Mouse (Mus musculus) liver, postnatal 0 days (tissue): ENCODE measurements at regions not wholly inside any gene's neighbourhood (a gene's known extent, or its start where the extent isn't known, plus 50 kb on each side); places are given as distances from the start of the nearest gene placed in this dataset.

ENCODE experiments used
- CTCF ChIP-seq: sonication (generic); IDR thresholded peaks from 2 replicates; pipeline ENCODE4 v1.5.1; 2016; ENCODE audit warnings: antibody characterized with exemption, low read depth
- EP300 ChIP-seq: IDR thresholded peaks from 2 replicates; pipeline ENCODE4 v1.6.1; 2016; ENCODE audit warnings: antibody characterized with exemption, low read depth, mild to moderate bottlenecking

DNA sequence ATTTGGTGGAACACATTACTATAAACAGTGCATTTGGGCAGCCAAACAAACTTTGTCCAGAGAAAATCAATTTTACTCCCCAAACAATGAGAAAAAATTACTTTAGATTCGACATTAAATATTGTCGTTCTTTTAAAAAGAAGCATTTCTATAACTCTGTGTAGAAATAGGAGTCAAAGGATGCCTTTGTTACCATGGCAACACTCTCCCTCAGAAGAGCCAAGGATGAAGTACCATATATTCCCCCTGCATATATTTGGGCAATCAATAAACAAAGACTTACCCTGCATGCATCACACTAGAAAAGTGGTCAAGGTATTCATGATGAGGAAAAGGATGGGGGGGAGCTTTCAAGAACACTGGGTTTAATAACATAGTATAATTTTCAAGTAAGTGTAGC lies 70.9 kb upstream of the Tenm2 start:
- no peak for TF ChIP-seq CTCF
- no peak for TF ChIP-seq EP300
